Mouse (Mus musculus) ES-Bruce4 (cell line): ENCODE measurements around the gene Trex1. TPM values are rescaled to one million over a fixed set of nuclear protein-coding genes. Genes with fewer than 3 reads are reported as not detected.

Experiments
- H3K27ac ChIP-seq: 2 replicates; pipeline ENCODE4 v1.5.1; 2012; ENCODE audit warnings: low read length, inconsistent platforms; ENCODE audit not compliant: insufficient read depth
- H3K27me3 ChIP-seq: 2 replicates; pipeline ENCODE4 v1.6.1; 2012; ENCODE audit warnings: mild to moderate bottlenecking, low read length, inconsistent platforms; ENCODE audit not compliant: control insufficient read depth, poor library complexity, insufficient read depth, severe bottlenecking
- H3K36me3 ChIP-seq: 2 replicates; pipeline ENCODE4 v1.6.1; 2012; ENCODE audit warnings: inconsistent platforms, mild to moderate bottlenecking, low read length, moderate library complexity; ENCODE audit not compliant: control insufficient read depth, poor library complexity, insufficient read depth, severe bottlenecking
- H3K4me1 ChIP-seq: one replicate; pipeline ENCODE4 v1.8.1; 2011; ENCODE audit warnings: low read length; ENCODE audit not compliant: control insufficient read depth, insufficient read depth
- H3K4me3 ChIP-seq: 2 replicates; pipeline ENCODE4 v1.5.1; 2011; ENCODE audit warnings: low read depth, mild to moderate bottlenecking, low read length
- H3K9ac ChIP-seq: 2 replicates; pipeline ENCODE4 v1.6.1; 2012; ENCODE audit warnings: low read depth, mild to moderate bottlenecking, inconsistent platforms; ENCODE audit not compliant: poor library complexity, severe bottlenecking
- H3K9me3 ChIP-seq: replicated peaks from 2 replicates; pipeline ENCODE4 v1.6.1; 2012; ENCODE audit warnings: mild to moderate bottlenecking, low read length, inconsistent platforms; ENCODE audit not compliant: control insufficient read depth, poor library complexity, insufficient read depth, severe bottlenecking
- CTCF ChIP-seq: IDR thresholded peaks from one replicate; pipeline ENCODE4 v1.8.1; 2011; ENCODE audit warnings: low read depth, low read length
- EP300 ChIP-seq: IDR thresholded peaks from 2 replicates; pipeline ENCODE4 v1.6.1; 2011; ENCODE audit warnings: low read depth, low read length; ENCODE audit not compliant: insufficient read depth
- POLR2A ChIP-seq: IDR thresholded peaks from one replicate; pipeline ENCODE4 v1.8.1; 2011; ENCODE audit warnings: low read length; ENCODE audit not compliant: insufficient read depth
- polyA plus RNA-seq: library from polyadenylated mRNA; stranded (reverse); fragments of >200 nt; gene quantifications from 2 replicates; pipeline ENCODE4 v1.2.4, GENCODE M21; 2011; ENCODE audit warnings: low read depth; ENCODE audit not compliant: missing spikeins, insufficient read depth, insufficient read length

Trex1 gene
- polyA plus RNA-seq, 1 experiment = not detected

GRCm38 (mm10) chr9:109097291-109097690, 37.8 kb upstream of the Trex1 start:
- peak overlapping the region; percentile 10; the same call in 1 of the 2 replicates for H3K9ac ChIP-seq
- no peak overlapping the region for H3K4me3 ChIP-seq
- H3K27me3 ChIP-seq = no peaks in the 10 kb centered on the region
- TF ChIP-seq CTCF (no peak), POLR2A (no peak), EP300 (no peak)
- no peaks in the 10 kb centered on the region for H3K9me3 ChIP-seq
- no peaks in the 10 kb centered on the region for H3K36me3 ChIP-seq
- peaks cover 6% of the 10 kb centered on the region for H3K4me1 ChIP-seq
- H3K27ac ChIP-seq = no peak overlapping the region

- Histone ChIP-seq H3K4me1 (peaks cover 6% of the 10 kb centered on the region), H3K9ac (peak overlapping the region; percentile 83)
These were observed 37.3 kb upstream of the Trex1 start for GRCm38 (mm10) chr9:109096856-109097255.

GRCm38 (mm10) chr9:109096251-109096661, 36.7 kb upstream of the Trex1 start:
- Histone ChIP-seq H3K36me3 (no peaks in the 10 kb centered on the region; the same call in 1 of the 2 replicates), H3K4me1 (peaks cover 6% of the 10 kb centered on the region), H3K27me3 (no peaks in the 10 kb centered on the region), H3K9me3 (no peaks in the 10 kb centered on the region), H3K27ac (peak overlapping the region; percentile 21), H3K4me3 (peak overlapping the region; percentile 71), H3K9ac (peak overlapping the region; percentile 83)
- no peak for TF ChIP-seq POLR2A
- TF ChIP-seq CTCF = no peak
- no peak for TF ChIP-seq EP300

More at GRCm38 (mm10) chr9:109096856-109097255, 37.3 kb upstream of the Trex1 start:
- no peaks in the 10 kb centered on the region for H3K27me3 ChIP-seq
- peak overlapping the region; percentile 19 for H3K4me3 ChIP-seq
- H3K27ac ChIP-seq = 0 out of 2 replicates have a peak overlapping the region, but pooled peaks have one; percentile 21
- H3K36me3 ChIP-seq = no peaks in the 10 kb centered on the region; the same call in 1 of the 2 replicates
- TF ChIP-seq POLR2A = no peak
- TF ChIP-seq CTCF = no peak
- TF ChIP-seq EP300 = no peak
- H3K9me3 ChIP-seq = no peaks in the 10 kb centered on the region

- no peak for TF ChIP-seq POLR2A
- no peak for TF ChIP-seq EP300
- no peak for TF ChIP-seq CTCF
- H3K27ac ChIP-seq = peak within 1 kb of the TSS; percentile 78
- H3K27me3 ChIP-seq = no peaks in the 10 kb centered on the region
- peak within 1 kb of the TSS; percentile 83 for H3K9ac ChIP-seq
- peak within 1 kb of the TSS; percentile 71 for H3K4me3 ChIP-seq
- no peaks in the 10 kb centered on the region; the same call in 1 of the 2 replicates for H3K36me3 ChIP-seq
- H3K9me3 ChIP-seq = no peaks in the 10 kb centered on the region
- peaks cover 6% of the 10 kb centered on the region for H3K4me1 ChIP-seq
These were observed 35.8 kb upstream of the Trex1 start, which contains the start of gene Plxnb1 for GRCm38 (mm10) chr9:109095137-109095982. TSS of gene Plxnb1 (plus strand) at chr9:109095389.

GRCm38 (mm10) chr9:109094553-109095136, 35.1 kb upstream of the Trex1 start:
- peaks cover 6% of the 10 kb centered on the region for H3K4me1 ChIP-seq
- no peaks in the 10 kb centered on the region for H3K9me3 ChIP-seq
- TF ChIP-seq CTCF (no peak), POLR2A (no peak), EP300 (no peak)
- peak overlapping the region; percentile 61 for H3K4me3 ChIP-seq
- no peaks in the 10 kb centered on the region for H3K27me3 ChIP-seq
- H3K9ac ChIP-seq = peak overlapping the region; percentile 83
- peak overlapping the region; percentile 78 for H3K27ac ChIP-seq
- H3K36me3 ChIP-seq = no peaks in the 10 kb centered on the region; the same call in 1 of the 2 replicates
